Mouse (Mus musculus) limb, embryonic 10.5 days (tissue): ENCODE measurements around the gene Mtmr4. TPM values are rescaled to one million over a fixed set of nuclear protein-coding genes. Genes with fewer than 3 reads are reported as not detected.

Experiments used
- DNase-seq: peaks from one replicate; pipeline ENCODE4 v3.0.0-alpha.2; 2017; ENCODE audit warnings: low spot score
- H3K27ac ChIP-seq: fragments of 300-500 bp; sonication (generic); 2 replicates; pipeline ENCODE4 v1.5.1; 2016; ENCODE audit warnings: mild to moderate bottlenecking
- H3K27me3 ChIP-seq: fragments of 300-500 bp; sonication (generic); 2 replicates; pipeline ENCODE4 v1.6.1; 2016; ENCODE audit warnings: low read depth, mild to moderate bottlenecking; ENCODE audit not compliant: poor library complexity, severe bottlenecking
- H3K36me3 ChIP-seq: fragments of 300-500 bp; sonication (generic); 2 replicates; pipeline ENCODE4 v1.6.1; 2016; ENCODE audit warnings: mild to moderate bottlenecking, moderate library complexity
- H3K4me1 ChIP-seq: fragments of 300-500 bp; sonication (generic); 2 replicates; pipeline ENCODE4 v1.6.1; 2016
- H3K4me3 ChIP-seq: fragments of 300-500 bp; sonication (generic); 2 replicates; pipeline ENCODE4 v1.5.1; 2016; ENCODE audit warnings: mild to moderate bottlenecking, moderate library complexity
- H3K9me3 ChIP-seq: fragments of 300-500 bp; sonication (generic); replicated peaks from 2 replicates; pipeline ENCODE4 v1.6.1; 2016; ENCODE audit warnings: mild to moderate bottlenecking
- WGBS: fragments of 180-500 bp; shearing (Covaris S2); methylation state at CpG from one replicate; pipeline ENCODE4 v1.1.7; 2016; 5-methylcytosine and 5-hydroxymethylcytosine counted together
- polyA plus RNA-seq: library from polyadenylated mRNA; unstranded; fragments of >200 nt; fragmentation: Nextera tagmentation; extraction: Ambion mirVana; gene quantifications from 2 replicates; pipeline ENCODE4 v1.2.1, GENCODE M21; 2016

Mtmr4 gene
- polyA plus RNA-seq, result 68.3 and 69.0 TPM in 2 replicates

DNA sequence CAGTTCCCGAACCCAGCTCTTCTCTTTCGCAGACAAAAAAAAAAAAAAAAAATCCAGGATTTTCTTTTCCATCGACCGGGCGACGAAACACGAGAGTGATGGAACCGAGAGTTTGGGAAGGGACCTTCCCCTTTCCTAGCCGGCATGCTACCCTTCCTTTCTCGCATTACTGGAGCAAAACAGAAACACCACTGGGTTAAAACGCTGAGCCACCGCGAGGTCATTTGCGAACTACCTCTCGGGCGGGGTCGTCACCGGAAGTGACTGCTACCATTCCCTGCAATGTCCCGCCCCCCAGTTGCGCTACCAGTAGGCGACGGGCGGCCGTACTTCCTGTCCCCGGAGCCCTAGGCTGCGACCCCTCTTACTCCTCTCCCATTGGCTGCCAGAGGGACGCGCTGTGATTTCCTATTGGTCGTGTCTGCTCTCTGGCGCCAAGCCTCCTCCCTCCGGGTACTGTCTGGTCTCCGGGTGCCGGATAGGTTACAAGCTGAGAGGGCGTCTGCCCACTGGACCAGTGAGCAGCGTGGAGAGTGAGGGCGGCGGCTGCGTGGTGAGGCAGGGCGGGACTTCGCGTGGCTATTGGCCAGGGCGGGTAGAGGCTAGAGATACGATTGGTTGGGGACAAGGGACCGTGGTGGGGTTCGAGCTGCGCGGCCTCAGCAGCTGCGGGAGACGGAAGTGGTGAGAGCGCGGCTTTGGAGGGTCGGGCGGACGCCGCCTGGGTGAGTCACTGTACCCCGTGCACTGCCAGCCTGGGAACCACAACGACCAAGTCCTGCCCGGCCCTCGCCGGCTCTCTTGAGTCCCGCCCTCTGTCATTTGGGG is at the start of gene Mtmr4:
TSS of gene Mtmr4 (plus strand) at position 637 of the 828 bp plus-strand sequence.
- under 1% methylated on average over 61 of the region's 61 CpGs for WGBS
- peak within 1 kb of the TSS; percentile 92 for H3K27ac ChIP-seq
- peak within 1 kb of the TSS; percentile 80 for H3K4me3 ChIP-seq
- H3K36me3 ChIP-seq, result peaks cover 22% of the 10 kb centered on the region
- peak; percentile 98 for DNase-seq
- no peaks in the 10 kb centered on the region for H3K9me3 ChIP-seq
- H3K4me1 ChIP-seq, result peaks cover 67% of the 10 kb centered on the region
- no peaks in the 10 kb centered on the region for H3K27me3 ChIP-seq

DNA sequence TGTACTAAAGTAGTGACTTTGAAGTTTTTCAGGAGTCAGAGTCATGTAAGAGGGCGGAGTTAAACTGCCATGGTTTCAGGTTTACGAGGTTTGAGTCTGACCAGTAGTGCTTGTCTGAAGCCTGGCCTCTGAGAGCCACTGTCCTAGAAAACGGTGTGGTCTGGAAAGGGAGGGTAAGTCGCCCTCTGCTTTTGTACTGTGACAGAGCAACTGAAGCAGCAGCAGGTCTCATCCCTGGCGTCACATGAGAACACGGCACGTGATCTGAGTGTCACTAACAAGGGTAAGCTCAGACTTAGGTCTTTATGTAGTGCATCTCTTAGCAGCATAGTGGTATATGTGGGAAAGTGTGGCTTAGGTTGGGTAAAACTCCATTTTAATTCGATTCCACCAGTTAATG is 49.7 kb upstream of the Mtmr4 start:
- WGBS, result 37% methylated on average over 8 of the region's 8 CpGs
- no peak for DNase-seq
- H3K27ac ChIP-seq, result no peak overlapping the region

DNA sequence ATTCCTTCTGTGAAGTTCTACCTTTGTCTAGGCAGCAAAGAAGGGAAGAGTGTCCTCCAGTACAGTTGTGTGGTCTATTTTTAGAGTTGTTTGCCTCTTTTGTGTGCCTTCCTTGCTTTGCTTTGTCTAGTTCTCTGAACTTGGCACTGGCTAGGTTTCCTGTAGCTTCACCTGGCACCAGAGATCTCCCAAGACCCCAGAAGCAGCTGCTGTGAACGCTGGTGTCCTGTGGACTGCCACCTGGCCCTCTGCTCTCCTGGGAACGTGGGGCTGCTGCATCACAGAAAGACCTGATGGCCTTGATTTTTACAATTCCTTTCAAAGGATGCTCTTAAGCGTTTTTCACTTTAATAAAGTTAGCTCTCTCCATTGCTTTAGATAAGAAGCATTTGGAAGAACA is 49.1 kb upstream of the Mtmr4 start:
- no peaks in the 10 kb centered on the region for H3K9me3 ChIP-seq
- no peaks in the 10 kb centered on the region for H3K27me3 ChIP-seq
- no peak overlapping the region for H3K27ac ChIP-seq
- no peaks in the 10 kb centered on the region for H3K36me3 ChIP-seq
- WGBS, result 67% methylated on average over 3 of the region's 3 CpGs
- no peak for DNase-seq
- no peak overlapping the region for H3K4me3 ChIP-seq
- H3K4me1 ChIP-seq, result peaks cover 6% of the 10 kb centered on the region; the same call in 1 of the 2 replicates

More for the DNA sequence above, 49.7 kb upstream of the Mtmr4 start:
- Histone ChIP-seq H3K4me1 (peaks cover 6% of the 10 kb centered on the region; the same call in 1 of the 2 replicates), H3K27me3 (no peaks in the 10 kb centered on the region), H3K4me3 (no peak overlapping the region), H3K9me3 (no peaks in the 10 kb centered on the region), H3K36me3 (no peaks in the 10 kb centered on the region)

DNA sequence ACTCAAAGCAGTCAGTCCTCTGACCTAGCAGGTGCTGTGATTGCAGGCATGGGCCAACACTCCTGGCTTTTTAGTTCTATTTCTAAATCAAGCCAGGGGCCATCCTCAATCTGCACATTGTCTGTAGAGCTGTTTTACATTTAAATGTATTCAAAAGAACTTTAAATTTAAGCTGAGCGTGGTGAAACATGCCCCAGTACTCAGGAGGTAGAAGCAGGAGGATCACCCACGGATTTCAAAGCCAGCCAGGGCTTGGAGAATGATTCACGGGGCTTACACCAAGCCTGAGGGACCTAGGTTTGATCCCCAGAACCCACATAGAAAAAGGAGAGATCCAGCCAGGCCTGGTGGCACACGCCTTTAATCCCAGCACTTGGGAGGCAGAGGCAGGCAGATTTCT is 38.6 kb upstream of the Mtmr4 start:
- 82% methylated on average over 4 of the region's 4 CpGs for WGBS
- no peaks in the 10 kb centered on the region for H3K36me3 ChIP-seq

DNA sequence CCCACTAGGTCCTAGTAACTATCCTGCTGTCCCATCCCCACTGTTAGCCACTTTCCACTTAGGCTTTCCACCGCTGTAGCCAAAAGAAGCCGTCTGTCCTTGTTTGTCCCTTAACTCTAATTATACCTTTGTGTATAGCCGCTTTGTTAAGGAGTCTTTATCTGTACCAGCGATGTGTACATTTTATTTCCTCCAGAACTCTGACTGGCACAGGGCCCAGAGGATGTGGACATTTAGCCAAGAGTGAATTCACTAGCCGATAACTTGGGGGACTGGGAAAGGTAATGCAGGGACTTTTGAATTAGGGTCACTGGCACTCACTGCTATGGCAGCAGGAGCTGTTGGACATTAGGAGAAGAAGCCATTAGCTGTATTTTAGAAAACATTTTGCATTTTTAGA is 37.6 kb upstream of the Mtmr4 start:
- Histone ChIP-seq H3K36me3 (no peaks in the 10 kb centered on the region), H3K4me1 (no peaks in the 10 kb centered on the region), H3K4me3 (no peak overlapping the region), H3K27me3 (no peaks in the 10 kb centered on the region), H3K27ac (no peak overlapping the region), H3K9me3 (no peaks in the 10 kb centered on the region)
- WGBS, result 85% methylated on average over 5 of the region's 5 CpGs
- no peak for DNase-seq

More for the DNA sequence above, 38.6 kb upstream of the Mtmr4 start:
- DNase-seq, result no peak
- H3K4me3 ChIP-seq, result no peak overlapping the region
- H3K27me3 ChIP-seq, result no peaks in the 10 kb centered on the region
- H3K9me3 ChIP-seq, result no peaks in the 10 kb centered on the region
- no peaks in the 10 kb centered on the region for H3K4me1 ChIP-seq
- H3K27ac ChIP-seq, result no peak overlapping the region

DNA sequence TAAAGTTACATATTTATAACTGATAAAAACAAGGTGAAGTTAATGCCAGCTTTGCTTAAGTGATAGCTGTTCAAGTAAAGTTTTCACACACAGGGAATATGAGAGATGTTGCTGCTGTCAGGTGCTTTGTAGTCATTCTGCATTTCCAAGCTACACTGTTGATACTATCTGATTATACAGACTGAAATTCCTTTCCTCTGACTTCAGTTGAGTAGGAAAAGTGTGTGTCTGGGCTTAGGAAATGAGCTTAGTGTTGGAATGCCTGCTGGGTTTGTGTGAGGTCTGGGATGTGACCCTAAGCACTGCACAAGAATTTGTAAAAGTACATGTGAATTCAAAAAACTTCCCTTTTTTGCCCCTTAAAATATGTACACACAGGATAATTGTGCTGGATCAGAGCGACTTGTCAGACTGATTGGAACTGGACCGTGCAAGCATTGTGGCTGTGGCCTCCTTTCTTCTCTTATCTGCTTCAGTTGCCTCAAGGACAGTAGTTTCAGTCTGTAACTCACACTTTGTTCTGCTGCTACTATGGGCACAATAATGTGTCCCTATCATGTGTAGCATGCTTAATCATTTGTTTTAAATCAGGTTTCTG is 36.8 kb upstream of the Mtmr4 start:
- H3K27ac ChIP-seq, result no peak overlapping the region
- 73% methylated on average over 2 of the region's 2 CpGs for WGBS
- no peaks in the 10 kb centered on the region for H3K36me3 ChIP-seq

DNA sequence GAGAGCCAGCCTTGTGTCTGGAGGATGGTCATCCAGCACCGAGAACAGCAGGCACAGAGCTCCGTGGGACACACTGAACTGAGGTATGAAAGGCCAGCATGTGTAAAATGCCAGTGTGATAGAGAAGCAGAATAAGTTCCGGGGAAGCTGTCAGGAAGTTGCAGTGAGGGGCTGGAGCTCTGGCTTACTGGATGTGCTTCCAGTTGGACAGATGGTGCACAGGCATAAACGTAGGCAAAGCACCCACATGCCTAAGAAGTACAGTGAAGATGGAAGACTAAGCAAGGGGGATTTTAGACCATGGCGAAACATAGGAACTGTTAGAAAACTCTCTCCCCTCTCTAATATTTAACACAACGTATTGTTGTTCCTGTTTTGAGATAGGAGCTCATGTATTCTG is 30.8 kb upstream of the Mtmr4 start:
- WGBS, result 88% methylated on average over 6 of the region's 6 CpGs
- Histone ChIP-seq H3K36me3 (no peaks in the 10 kb centered on the region), H3K9me3 (no peaks in the 10 kb centered on the region), H3K4me1 (no peaks in the 10 kb centered on the region), H3K27me3 (no peaks in the 10 kb centered on the region), H3K27ac (no peak overlapping the region), H3K4me3 (no peak overlapping the region)
- DNase-seq, result no peak

More for the DNA sequence above, 36.8 kb upstream of the Mtmr4 start:
- no peaks in the 10 kb centered on the region for H3K27me3 ChIP-seq
- H3K4me1 ChIP-seq, result no peaks in the 10 kb centered on the region
- no peaks in the 10 kb centered on the region for H3K9me3 ChIP-seq
- DNase-seq, result no peak
- no peak overlapping the region for H3K4me3 ChIP-seq

DNA sequence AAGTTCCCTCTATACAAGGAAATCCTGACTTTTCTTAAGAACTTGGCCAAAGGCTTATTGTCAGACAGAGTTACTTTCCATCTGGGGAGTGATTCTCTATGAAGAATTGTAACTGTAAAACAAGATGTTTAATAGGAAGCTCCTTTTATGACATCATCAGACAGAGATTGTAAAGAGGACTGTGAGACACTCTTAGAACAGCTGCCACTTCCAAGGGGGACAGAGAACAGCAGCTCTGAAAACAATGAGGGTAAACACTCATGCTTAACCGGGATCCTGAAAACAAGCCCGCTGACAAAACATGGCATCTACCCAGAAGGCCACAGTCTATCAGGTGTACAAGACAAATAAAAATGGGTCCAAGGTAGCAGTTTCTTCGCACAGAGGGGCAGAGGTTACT is 25.5 kb upstream of the Mtmr4 start, which contains the start of gene Gm11492:
TSS of gene Gm11492 (plus strand) at position 153 of the 400 bp plus-strand sequence.
- Histone ChIP-seq H3K4me1 (no peaks in the 10 kb centered on the region), H3K4me3 (no peak within 1 kb of the TSS), H3K27me3 (no peaks in the 10 kb centered on the region), H3K27ac (no peak within 1 kb of the TSS), H3K9me3 (no peaks in the 10 kb centered on the region), H3K36me3 (no peaks in the 10 kb centered on the region)
- 86% methylated on average over 3 of the region's 3 CpGs for WGBS
- no peak for DNase-seq

DNA sequence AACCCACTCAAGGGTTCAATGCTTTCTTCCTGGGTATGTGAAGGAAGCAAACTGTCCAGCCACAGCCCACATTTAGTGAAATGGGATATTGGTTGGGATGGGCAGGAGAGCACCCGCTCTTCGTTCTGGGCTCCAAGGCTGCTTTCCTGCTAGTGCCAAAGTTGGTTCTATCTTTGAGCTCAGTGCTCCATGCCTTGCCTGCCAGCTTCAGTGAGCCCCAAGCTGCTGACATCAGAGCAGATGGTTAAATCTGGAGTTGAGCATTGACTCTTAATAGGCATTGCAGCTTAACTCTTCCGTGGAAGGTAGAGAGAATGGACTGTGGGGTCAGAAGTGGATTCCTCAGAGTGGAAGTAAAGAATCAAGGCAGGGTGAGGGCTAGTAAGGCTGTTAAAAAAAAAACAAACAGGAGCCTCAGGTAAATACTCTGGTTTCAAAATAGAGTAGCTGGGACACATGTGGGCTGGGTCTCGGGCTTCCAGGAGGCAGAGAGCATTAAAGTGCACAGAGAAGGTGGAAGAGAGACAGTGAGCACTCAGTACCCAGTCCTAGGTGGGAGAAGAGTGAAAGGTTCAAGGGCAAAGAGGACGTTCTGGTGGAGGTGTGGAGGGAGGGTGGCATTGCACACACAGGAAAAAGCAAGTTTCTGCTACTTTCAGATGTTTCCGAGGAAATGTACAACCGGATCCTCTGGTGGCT is 23.6 kb upstream of the Mtmr4 start, which contains the start of gene Sept4:
TSS of gene Sept4 (plus strand) at position 649 of the 699 bp plus-strand sequence.
- Histone ChIP-seq H3K4me3 (no peak within 1 kb of the TSS), H3K9me3 (no peaks in the 10 kb centered on the region), H3K36me3 (no peaks in the 10 kb centered on the region), H3K27ac (no peak within 1 kb of the TSS), H3K27me3 (no peaks in the 10 kb centered on the region), H3K4me1 (no peaks in the 10 kb centered on the region)
- DNase-seq, result no peak
- 84% methylated on average over 7 of the region's 7 CpGs for WGBS

DNA sequence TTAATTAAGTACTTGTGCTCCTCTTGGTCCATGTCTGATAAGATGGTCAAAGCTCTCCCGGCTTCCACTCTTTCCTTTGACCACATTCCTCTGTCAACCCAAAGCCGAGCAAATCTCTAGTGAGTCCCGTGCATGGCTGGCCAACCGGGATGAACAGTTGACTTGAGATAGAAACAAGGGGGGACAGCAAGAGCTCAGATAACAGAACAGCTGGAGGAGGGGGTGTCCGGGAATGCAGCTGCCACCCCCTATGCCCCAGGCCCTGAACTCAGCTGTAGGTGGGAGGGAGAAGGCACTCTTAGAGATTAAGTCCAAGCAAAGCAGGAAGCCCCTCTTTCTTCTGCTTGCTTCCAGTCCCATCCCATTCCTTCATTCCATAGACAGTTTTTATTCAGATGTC is 21.2 kb upstream of the Mtmr4 start:
- 83% methylated on average over 5 of the region's 5 CpGs for WGBS
- Histone ChIP-seq H3K4me1 (no peaks in the 10 kb centered on the region), H3K27ac (no peak overlapping the region)

DNA sequence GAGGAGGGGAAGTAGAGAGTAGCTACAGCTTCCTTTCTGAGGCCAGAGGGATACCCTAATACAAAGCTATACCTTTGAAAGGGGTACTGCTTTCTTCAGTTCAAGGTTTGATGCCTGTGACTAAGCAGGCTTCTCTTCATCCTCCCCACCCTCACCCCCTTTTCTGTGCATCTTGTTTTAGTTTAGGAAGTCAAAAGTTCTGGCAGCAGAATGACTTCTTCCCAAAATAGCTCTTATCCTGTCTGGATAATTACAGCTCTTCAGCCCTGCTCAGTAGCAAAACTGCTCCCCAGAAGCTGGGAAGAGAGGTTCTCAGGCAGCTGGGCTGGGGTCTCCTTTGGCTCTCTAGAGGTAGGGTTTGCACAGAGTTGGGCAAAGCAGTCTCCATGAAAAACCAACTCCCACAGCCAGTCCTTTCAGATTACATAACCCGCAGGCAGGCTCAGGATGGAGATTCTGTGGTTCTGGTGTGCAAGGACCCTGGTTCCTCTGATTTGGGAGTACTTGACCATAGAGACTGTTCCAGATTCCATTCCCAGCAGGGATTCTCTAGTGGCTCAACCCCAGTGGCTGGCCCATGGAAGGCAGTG is 20.5 kb upstream of the Mtmr4 start:
- DNase-seq, result no peak
- H3K36me3 ChIP-seq, result no peaks in the 10 kb centered on the region
- H3K4me3 ChIP-seq, result no peak overlapping the region
- WGBS, result 92% methylated on average over 1 of the region's 1 CpGs
- H3K4me1 ChIP-seq, result no peaks in the 10 kb centered on the region
- H3K27ac ChIP-seq, result no peak overlapping the region
- peaks cover 3% of the 10 kb centered on the region; the same call in 1 of the 2 replicates for H3K27me3 ChIP-seq
- H3K9me3 ChIP-seq, result no peaks in the 10 kb centered on the region

More for the DNA sequence above, 21.2 kb upstream of the Mtmr4 start:
- DNase-seq, result no peak
- H3K36me3 ChIP-seq, result no peaks in the 10 kb centered on the region
- H3K4me3 ChIP-seq, result no peak overlapping the region
- H3K27me3 ChIP-seq, result no peaks in the 10 kb centered on the region
- H3K9me3 ChIP-seq, result no peaks in the 10 kb centered on the region

DNA sequence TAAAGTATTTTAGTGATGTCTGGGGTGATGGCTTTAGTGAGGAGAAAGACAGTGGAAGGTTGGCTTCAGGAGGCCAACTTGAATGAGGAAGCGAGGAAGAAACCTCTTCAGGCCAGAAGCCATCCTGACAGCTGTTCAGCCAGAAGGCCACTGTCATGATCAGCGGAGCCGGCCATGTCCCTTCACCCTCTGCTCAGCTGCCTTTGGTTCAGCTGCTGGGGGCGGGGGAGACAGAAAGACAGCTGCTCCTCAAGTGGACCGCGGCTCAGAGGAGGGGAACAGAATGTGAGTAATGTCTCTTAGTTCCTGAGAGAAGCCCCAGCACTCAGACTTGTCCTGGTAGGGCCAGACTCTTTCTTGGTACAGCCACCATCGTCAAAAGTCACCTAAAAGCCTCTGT is 18.2 kb upstream of the Mtmr4 start:
- Histone ChIP-seq H3K4me1 (peaks cover 14% of the 10 kb centered on the region), H3K36me3 (no peaks in the 10 kb centered on the region)
- 88% methylated on average over 7 of the region's 7 CpGs for WGBS

More for the DNA sequence above, 18.2 kb upstream of the Mtmr4 start:
- Histone ChIP-seq H3K27me3 (peaks cover 16% of the 10 kb centered on the region), H3K27ac (no peak overlapping the region), H3K4me3 (no peak overlapping the region), H3K9me3 (no peaks in the 10 kb centered on the region)
- DNase-seq, result no peak
